Mouse (Mus musculus): ENCODE data around the gene Wfdc15a.

- TF ChIP-seq CTCF (IDR thresholded peaks at IDR 0.05; ENCODE audit: low read depth, low read length): no peak
- no peak for TF ChIP-seq GATA1 (IDR thresholded peaks at IDR 0.05; ENCODE audit: borderline replicate concordance, low read length)
- TF ChIP-seq POLR2AphosphoS5 (IDR thresholded peaks at IDR 0.05; ENCODE audit: insufficient replicate concordance, low read depth, low read length): no peak
- TF ChIP-seq GATA2 (IDR thresholded peaks at IDR 0.05; ENCODE audit: borderline replicate concordance, low read depth, low read length): no peak
- no peak for TF ChIP-seq TAL1 (conservative IDR thresholded peaks at IDR 0.05; ENCODE audit: low read depth, low read length)
Observed at GRCm38 (mm10) chr2:164188722-164189121, 11.2 kb downstream of the Wfdc15a start.

Measured in G1E (cell line).